8 mouse cellular contexts compared by ENCODE assay signal in the genomic region with DNA sequence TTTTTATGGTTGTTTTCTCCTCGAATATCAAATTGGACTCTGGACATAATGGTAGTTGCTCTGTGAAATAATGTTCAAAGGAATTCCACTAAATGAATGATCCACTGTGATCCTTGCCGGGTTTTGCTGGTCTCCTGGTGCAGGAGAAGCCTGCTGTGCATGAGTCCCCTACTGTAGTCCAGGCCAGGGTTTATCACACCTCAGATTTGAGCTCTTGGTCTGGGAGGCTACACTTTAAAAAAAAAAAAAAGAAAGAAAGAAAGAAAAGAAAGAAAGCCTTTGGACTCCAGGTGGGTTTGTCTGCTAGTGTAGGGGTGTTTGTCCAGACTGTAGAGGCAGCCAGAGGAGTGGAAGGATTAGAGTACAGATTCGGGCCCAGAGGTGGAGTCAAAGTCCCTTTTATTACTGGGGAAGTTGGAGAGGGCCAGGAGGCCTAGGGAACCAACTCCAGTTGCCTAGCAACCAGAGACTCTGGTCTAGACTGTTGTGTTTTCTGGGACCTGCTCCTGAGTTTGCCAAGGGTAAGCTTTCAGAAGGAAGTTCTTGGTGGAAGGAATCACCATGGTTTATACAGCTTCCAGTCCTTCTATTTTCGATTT. TPM values are rescaled to one million over a fixed set of nuclear protein-coding genes. Genes with fewer than 3 reads are reported as not detected.
DNase-seq lines count a peak whose midpoint lies in the region; ATAC-seq lines count a peak whose summit lies in the region.

A gene (plus strand): TSS at position 454 of the 599 bp plus-strand sequence.

- H3K9ac ChIP-seq in kidney, embryonic 14.5 days (ENCODE audit: low read depth, low read length) = no peak within 1 kb of the TSS

- peak; percentile 88 for ATAC-seq in kidney, embryonic 14.5 days (ENCODE audit: low FRiP score, low TSS enrichment)

- 27% methylated on average over 4 of the region's 4 CpGs for WGBS in kidney, embryonic 14.5 days

- H3K27ac ChIP-seq in kidney, embryonic 14.5 days (ENCODE audit: low read depth, low read length) = no peak within 1 kb of the TSS

- no peaks in the 10 kb centered on the region for H3K9me3 ChIP-seq in kidney, embryonic 14.5 days (ENCODE audit: control insufficient read depth, low read length)

- H3K36me3 ChIP-seq in kidney, embryonic 14.5 days (ENCODE audit: control insufficient read depth, insufficient read depth, low read length) = no peaks in the 10 kb centered on the region

- peak; percentile 28 to 31 for DNase-seq in right cerebral cortex, postnatal 10 days (ENCODE audit: low spot score in 2 of 2)
- no peak for DNase-seq in right cerebral cortex, postnatal 14 days
- peak; percentile 20 for DNase-seq in fibroblast of lung, adult 2 months (ENCODE audit: low read depth)
- peak; percentile 65 for DNase-seq in mesoderm, embryonic 11.5 days (ENCODE audit: low read depth, low spot score)
- no peak for DNase-seq in gastrocnemius, adult 18-20 months (ENCODE audit: low spot score)
- no peak for DNase-seq in cerebellum, postnatal 4 days (ENCODE audit: low spot score in 2 of 2)
- DNase-seq in thymus, postnatal 36 days = no peak

- H3K4me3 ChIP-seq in kidney, embryonic 14.5 days (ENCODE audit: low read length) = peak within 1 kb of the TSS; percentile 14; the same call in 1 of the 2 replicates

- H3K4me1 ChIP-seq in kidney, embryonic 14.5 days (ENCODE audit: control insufficient read depth, insufficient read depth, low read length) = no peaks in the 10 kb centered on the region

- H3K27me3 ChIP-seq in kidney, embryonic 14.5 days (ENCODE audit: control insufficient read depth, insufficient read depth, low read length) = no peaks in the 10 kb centered on the region

- peak within 1 kb of the TSS; percentile 32; the same call in 1 of the 2 replicates for H3K4me2 ChIP-seq in kidney, embryonic 14.5 days (replicated peaks; ENCODE audit: low read depth, low read length)

RNA-seq across cellular contexts. Expression of the gene that starts here (rescaled TPM):
- polyA plus RNA-seq in kidney, embryonic 14.5 days (2014; fragmentation: Nextera tagmentation; extraction: Ambion mirVana) = 0.77 and 0.95 TPM in 2 replicates
- not detected for total RNA-seq in gastrocnemius, adult 18-20 months (2021)

Comparison
In these comparisons a context has a peak if more than half of its experiments do, and no peak if none do; other contexts are left out.
1. DNase-seq: peak in right cerebral cortex, postnatal 10 days (2 of 2), fibroblast of lung, adult 2 months (single experiment) and mesoderm, embryonic 11.5 days (single experiment); none in right cerebral cortex, postnatal 14 days (single experiment), gastrocnemius, adult 18-20 months (single experiment), cerebellum, postnatal 4 days (0 of 2) and thymus, postnatal 36 days (0 of 2).
2. Peak in ATAC-seq, H3K4me3 ChIP-seq and H3K4me2 ChIP-seq in kidney, embryonic 14.5 days; RNA of the gene not detected or under 1 TPM.